Mouse (Mus musculus) heart, adult 2 months (tissue): Measurements from ENCODE around the gene Kcnip4. TPM values are rescaled to one million over a fixed set of nuclear protein-coding genes. Genes with fewer than 3 reads are reported as not detected.

ENCODE experiments used
- DNase-seq, 2 experiments: peaks; one replicate each; pipeline ENCODE4 v3.0.0; 2021
- H3K27ac ChIP-seq: fragments of 200-600 bp; 2 replicates; pipeline ENCODE4 v1.8.1; 2022
- H3K27me3 ChIP-seq: fragments of 200-500 bp; 2 replicates; pipeline ENCODE4 v1.6.1; 2012; ENCODE audit warnings: mild to moderate bottlenecking, low read length, inconsistent platforms, mixed read lengths; ENCODE audit not compliant: control insufficient read depth, insufficient read depth
- H3K36me3 ChIP-seq: fragments of 200-500 bp; 2 replicates; pipeline ENCODE4 v1.6.1; 2012; ENCODE audit warnings: low read length, inconsistent platforms; ENCODE audit not compliant: control insufficient read depth, insufficient read depth
- H3K4me1 ChIP-seq: fragments of 200-500 bp; 2 replicates; pipeline ENCODE4 v1.6.1; 2011; ENCODE audit warnings: low read length; ENCODE audit not compliant: control insufficient read depth, insufficient read depth
- H3K4me3 ChIP-seq: fragments of 200-600 bp; 2 replicates; pipeline ENCODE4 v1.8.1; 2022
- H3K79me2 ChIP-seq: fragments of 200-500 bp; replicated peaks from 2 replicates; pipeline ENCODE4 v1.6.1; 2012; ENCODE audit warnings: mild to moderate bottlenecking, inconsistent platforms, low read length, moderate library complexity, mixed read lengths; ENCODE audit not compliant: control insufficient read depth, insufficient read depth
- H3K9ac ChIP-seq: fragments of 200-500 bp; 2 replicates; pipeline ENCODE4 v1.6.1; 2012; ENCODE audit warnings: low read depth, mild to moderate bottlenecking, control low read depth, inconsistent platforms, low read length, mixed read lengths
- CTCF ChIP-seq: fragments of 200-600 bp; IDR thresholded peaks from 2 replicates; pipeline ENCODE4 v1.8.1; 2022; ENCODE audit warnings: antibody characterized with exemption, mild to moderate bottlenecking, moderate library complexity
- EP300 ChIP-seq: fragments of 200-500 bp; IDR thresholded peaks from 2 replicates; pipeline ENCODE4 v1.6.1; 2011; ENCODE audit warnings: low read depth, low read length, control low read depth; ENCODE audit not compliant: insufficient read depth
- POLR2A ChIP-seq: fragments of 200-500 bp; IDR thresholded peaks from 2 replicates; pipeline ENCODE4 v1.6.1; 2011; ENCODE audit warnings: mild to moderate bottlenecking, low read depth, low read length, control low read depth; ENCODE audit not compliant: insufficient read depth
- WGBS: fragments of 180-500 bp; shearing (Covaris S2); methylation state at CpG from one replicate; pipeline ENCODE4 v1.1.7; 2018; 5-methylcytosine and 5-hydroxymethylcytosine counted together
- intact Hi-C: fragments of 180-260 bp; cut with DNase I; formaldehyde crosslinking; loops from one replicate; pipeline ENCODE4 v1.15.1; 2025
- polyA plus RNA-seq: library from polyadenylated mRNA; depleted of rRNA; stranded (reverse); fragments of >200 nt; gene quantifications from 2 replicates; pipeline ENCODE4 v1.2.3, GENCODE M21; 2012
- total RNA-seq, 2 experiments: library from RNA; stranded (reverse); gene quantifications; 2 replicates each; pipeline ENCODE4 v1.2.3; 2021

Gene Kcnip4
- total and polyA plus RNA-seq, 3 experiments, result 0.10 TPM; not detected in 2

DNA sequence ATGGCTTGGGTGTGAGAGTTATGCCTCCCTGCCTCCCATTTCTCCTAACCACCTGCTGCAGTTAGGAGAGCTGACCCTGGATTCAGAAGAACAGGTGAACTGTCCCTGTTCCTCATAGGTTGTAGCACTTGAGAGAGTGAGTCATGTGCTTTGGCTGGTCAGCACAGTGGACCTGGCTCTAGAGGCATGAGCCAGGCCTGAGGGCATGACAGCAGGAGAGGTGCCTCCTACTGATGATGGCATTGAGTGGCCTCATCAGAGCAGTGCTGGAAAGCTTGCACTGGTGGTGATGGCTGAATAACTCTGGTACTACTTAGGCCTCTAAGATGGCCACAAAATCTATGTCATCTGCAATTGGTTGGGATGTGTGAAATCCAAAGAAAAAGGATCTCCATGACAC, 776.1 kb downstream of the Kcnip4 start:
- no peak for DNase-seq
- Histone ChIP-seq H3K27me3 (no peaks in the 10 kb centered on the region), H3K36me3 (no peaks in the 10 kb centered on the region), H3K9ac (no peak overlapping the region), H3K4me3 (no peak overlapping the region), H3K27ac (no peak overlapping the region), H3K4me1 (no peaks in the 10 kb centered on the region), H3K79me2 (no peaks in the 10 kb centered on the region)
- intact Hi-C loops, result no loop called here
- TF ChIP-seq CTCF, result no peak
- TF ChIP-seq POLR2A, result no peak
- no peak for TF ChIP-seq EP300

DNA sequence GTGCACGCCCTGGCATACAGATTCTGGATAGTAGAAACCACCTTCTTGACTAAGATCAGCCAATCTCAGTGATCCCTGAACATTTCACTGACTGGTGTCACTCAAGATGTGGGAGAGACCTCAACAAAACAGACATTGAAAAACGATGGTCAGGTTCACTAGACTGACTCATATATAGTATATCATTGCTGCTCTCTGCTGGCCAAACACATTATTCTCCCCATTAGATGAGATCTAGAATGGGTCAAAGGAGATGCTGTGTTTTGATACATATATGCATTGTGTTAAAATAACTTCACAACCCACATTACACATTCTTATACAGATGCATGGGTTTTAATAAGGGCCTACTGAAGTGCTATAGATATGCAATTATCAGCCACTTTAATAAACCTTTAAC, 787.1 kb downstream of the Kcnip4 start:
- Histone ChIP-seq H3K36me3 (no peaks in the 10 kb centered on the region), H3K9ac (no peak overlapping the region), H3K79me2 (no peaks in the 10 kb centered on the region), H3K27ac (no peak overlapping the region), H3K27me3 (no peaks in the 10 kb centered on the region), H3K4me1 (no peaks in the 10 kb centered on the region), H3K4me3 (no peak overlapping the region)
- intact Hi-C loops, result no loop called here
- 36% methylated on average over 2 of the region's 2 CpGs for WGBS
- TF ChIP-seq EP300, result no peak
- TF ChIP-seq CTCF, result 0 out of 2 replicates have a peak, but pooled peaks have one; percentile 4
- DNase-seq, result no peak

DNA sequence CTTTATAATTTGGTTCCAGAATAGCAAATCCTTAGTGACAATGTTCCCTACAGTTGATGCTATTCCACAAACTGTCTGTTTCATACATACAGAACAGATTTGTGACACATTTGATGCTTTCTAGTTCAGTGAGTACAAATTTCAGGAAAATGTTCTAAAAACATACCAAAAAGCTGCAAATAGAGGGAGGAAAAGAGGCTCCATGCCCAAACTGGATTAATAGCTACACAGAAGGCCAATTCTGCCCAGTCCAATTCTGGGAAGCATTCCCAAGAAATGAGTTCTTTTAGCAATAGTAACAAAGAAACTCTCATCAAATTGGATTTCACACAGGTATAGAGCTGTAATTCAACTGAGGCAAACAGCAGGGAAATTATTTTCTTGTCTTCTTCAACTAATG, 806.5 kb downstream of the Kcnip4 start:
- H3K4me3 ChIP-seq, result no peak overlapping the region
- no peaks in the 10 kb centered on the region for H3K36me3 ChIP-seq
- no peaks in the 10 kb centered on the region for H3K27me3 ChIP-seq
- TF ChIP-seq EP300 (no peak), POLR2A (no peak), CTCF (no peak)
- intact Hi-C loops, result no loop called here
- no peak for DNase-seq
- no peaks in the 10 kb centered on the region for H3K4me1 ChIP-seq
- no peak overlapping the region for H3K9ac ChIP-seq
- H3K79me2 ChIP-seq, result no peaks in the 10 kb centered on the region
- H3K27ac ChIP-seq, result no peak overlapping the region

DNA sequence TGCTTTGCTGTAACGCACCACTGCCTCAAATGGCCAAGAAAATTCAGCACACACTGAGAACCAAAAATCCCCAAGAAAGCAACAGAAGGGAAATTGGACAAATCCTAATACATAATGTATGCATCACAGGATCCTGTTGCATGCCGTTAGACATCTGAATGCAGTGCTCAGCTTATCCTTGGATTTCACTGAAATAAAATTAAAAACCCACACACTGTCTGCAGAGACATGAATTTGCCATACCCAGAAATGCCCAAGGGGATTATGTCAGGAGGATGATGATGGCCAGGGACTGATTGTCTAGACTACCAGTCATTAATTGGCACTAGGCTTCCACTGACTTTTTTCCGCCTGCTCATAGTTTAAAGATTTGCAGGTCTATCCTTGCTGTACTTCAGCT, 818.7 kb downstream of the Kcnip4 start:
- Histone ChIP-seq H3K79me2 (no peaks in the 10 kb centered on the region), H3K27me3 (no peaks in the 10 kb centered on the region), H3K9ac (no peak overlapping the region), H3K36me3 (no peaks in the 10 kb centered on the region), H3K4me3 (no peak overlapping the region), H3K27ac (no peak overlapping the region), H3K4me1 (no peaks in the 10 kb centered on the region)
- intact Hi-C loops, result no loop called here
- DNase-seq, result no peak
- TF ChIP-seq CTCF (no peak), EP300 (no peak)
- WGBS, result 77% methylated on average over 3 of the region's 3 CpGs

DNA sequence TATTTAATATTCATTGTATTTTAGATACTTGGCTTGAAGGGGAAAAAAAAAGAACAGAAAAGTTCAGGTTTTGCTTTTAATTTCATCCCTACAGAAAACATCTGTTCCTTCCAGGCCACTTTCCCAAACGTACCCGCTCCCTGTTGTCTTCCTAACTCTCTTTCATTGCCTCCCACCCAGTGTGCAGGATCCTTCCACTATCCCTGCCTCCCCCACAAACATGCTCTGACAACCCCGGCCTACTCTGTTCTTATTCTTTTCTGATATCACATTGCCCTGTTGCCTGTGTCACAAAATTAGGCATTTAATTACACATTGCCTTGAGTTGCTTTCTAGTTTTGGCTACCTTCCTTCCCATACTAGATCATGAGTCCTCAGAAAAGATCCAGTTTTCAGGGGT, 837.6 kb downstream of the Kcnip4 start:
- 67% methylated on average over 3 of the region's 3 CpGs for WGBS

DNA sequence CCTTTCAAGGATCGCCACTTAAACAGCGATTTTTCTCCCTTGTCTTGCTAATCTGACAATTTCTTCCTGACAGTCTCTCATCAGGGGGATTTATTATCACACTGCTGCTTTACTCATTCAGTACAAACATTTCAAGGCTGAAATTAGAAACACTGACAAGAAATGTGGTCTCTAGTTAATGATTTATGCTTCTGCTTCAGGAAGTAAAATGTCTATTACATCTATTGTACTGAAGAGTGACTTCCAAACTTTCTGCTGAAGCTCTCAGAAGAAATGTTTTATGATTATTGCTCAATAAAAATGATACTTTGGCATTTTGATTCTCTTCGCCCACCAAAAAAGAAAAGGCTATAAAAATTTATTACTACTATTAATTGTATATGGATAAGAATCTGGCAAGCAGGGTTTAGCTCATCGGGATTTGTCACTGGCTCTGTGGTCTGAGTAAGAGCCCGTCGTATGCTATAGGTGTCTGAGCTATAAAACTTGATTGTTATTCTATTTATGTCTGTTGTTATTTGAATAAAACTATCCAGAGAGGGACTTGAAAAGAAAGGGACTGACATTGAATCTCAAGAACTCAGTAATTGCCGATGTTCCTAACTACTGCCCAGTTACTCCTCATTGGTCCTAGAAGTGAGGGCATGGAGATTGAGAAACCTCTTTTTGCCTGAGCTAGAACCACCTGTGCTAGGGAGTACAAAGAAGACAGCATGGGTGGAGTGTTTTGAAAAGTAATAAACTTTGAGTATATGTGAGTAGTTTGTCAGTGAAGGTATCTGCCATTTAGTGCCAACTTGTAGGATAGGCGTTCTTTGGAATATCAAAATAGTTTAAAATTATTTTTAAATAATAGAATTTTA, 844.7 kb downstream of the Kcnip4 start:
- intact Hi-C loops, result no loop called here
- WGBS, result 79% methylated on average over 8 of the region's 8 CpGs

More for the DNA sequence above, 837.6 kb downstream of the Kcnip4 start:
- TF ChIP-seq CTCF (no peak), POLR2A (no peak), EP300 (no peak)
- Histone ChIP-seq H3K9ac (no peak overlapping the region), H3K4me1 (no peaks in the 10 kb centered on the region), H3K36me3 (no peaks in the 10 kb centered on the region), H3K27ac (no peak overlapping the region), H3K27me3 (no peaks in the 10 kb centered on the region), H3K4me3 (no peak overlapping the region), H3K79me2 (no peaks in the 10 kb centered on the region)
- DNase-seq, result no peak
- intact Hi-C loops, result no loop called here

More for the DNA sequence above, 844.7 kb downstream of the Kcnip4 start:
- H3K27ac ChIP-seq, result no peak overlapping the region
- no peaks in the 10 kb centered on the region for H3K27me3 ChIP-seq
- H3K4me1 ChIP-seq, result no peaks in the 10 kb centered on the region
- no peak for DNase-seq
- no peak overlapping the region for H3K4me3 ChIP-seq
- H3K9ac ChIP-seq, result no peak overlapping the region
- H3K79me2 ChIP-seq, result no peaks in the 10 kb centered on the region
- TF ChIP-seq CTCF (no peak), POLR2A (no peak), EP300 (no peak)
- H3K36me3 ChIP-seq, result no peaks in the 10 kb centered on the region
